Mouse (Mus musculus) forebrain, embryonic 16.5 days (tissue): ENCODE measurements around the gene Snx10. TPM values are rescaled to one million over a fixed set of nuclear protein-coding genes. Genes with fewer than 3 reads are reported as not detected.
A peak's percentile ranks its signal among the peaks of the same experiment; 100 is the strongest.

Experiments
- ATAC-seq: fragments of 200-750 bp; cut with Nextera tagmentation; 2 replicates; pipeline ENCODE4 v1.8.0; 2017; ENCODE audit warnings: mild to moderate bottlenecking, moderate library complexity
- H3K27ac ChIP-seq: fragments of 300-500 bp; sonication (generic); 2 replicates; pipeline ENCODE4 v1.5.1; 2014; ENCODE audit warnings: low read length, control low read depth
- H3K27me3 ChIP-seq: fragments of 300-500 bp; sonication (generic); replicated peaks from 2 replicates; pipeline ENCODE4 v1.6.1; 2014; ENCODE audit warnings: low read length; ENCODE audit not compliant: control insufficient read depth, insufficient read depth
- H3K36me3 ChIP-seq: fragments of 300-500 bp; sonication (generic); 2 replicates; pipeline ENCODE4 v1.6.1; 2014; ENCODE audit not compliant: control insufficient read depth, insufficient read depth
- H3K4me1 ChIP-seq: fragments of 300-500 bp; sonication (generic); replicated peaks from 2 replicates; pipeline ENCODE4 v1.6.1; 2014; ENCODE audit warnings: low read length; ENCODE audit not compliant: control insufficient read depth, insufficient read depth
- H3K4me2 ChIP-seq: fragments of 300-500 bp; sonication (generic); 2 replicates; pipeline ENCODE4 v1.6.1; 2014; ENCODE audit warnings: mild to moderate bottlenecking, low read length, control low read depth
- H3K4me3 ChIP-seq: fragments of 300-500 bp; sonication (generic); replicated peaks from 2 replicates; pipeline ENCODE4 v1.5.1; 2014; ENCODE audit warnings: mild to moderate bottlenecking, low read length, control low read depth
- H3K9ac ChIP-seq: fragments of 300-500 bp; sonication (generic); replicated peaks from 2 replicates; pipeline ENCODE4 v1.6.1; 2014; ENCODE audit warnings: low read depth, low read length, control low read depth
- H3K9me3 ChIP-seq: fragments of 300-500 bp; sonication (generic); 2 replicates; pipeline ENCODE4 v1.6.1; 2016; ENCODE audit warnings: low read length; ENCODE audit not compliant: control insufficient read depth
- WGBS: fragments of 180-500 bp; shearing (Covaris S2); extraction: QIAGEN DNeasy Blood & Tissue Kit; methylation state at CpG from one replicate; pipeline ENCODE4 v1.1.7; 2014; 5-methylcytosine and 5-hydroxymethylcytosine counted together
- polyA plus RNA-seq: library from polyadenylated mRNA; unstranded; fragments of >200 nt; fragmentation: Nextera tagmentation; extraction: Ambion mirVana; gene quantifications from 2 replicates; pipeline ENCODE4 v1.2.1, GENCODE M21; 2015

The Snx10 gene
- polyA plus RNA-seq, 1 experiment from 2014 or later = 61.6 TPM

DNA sequence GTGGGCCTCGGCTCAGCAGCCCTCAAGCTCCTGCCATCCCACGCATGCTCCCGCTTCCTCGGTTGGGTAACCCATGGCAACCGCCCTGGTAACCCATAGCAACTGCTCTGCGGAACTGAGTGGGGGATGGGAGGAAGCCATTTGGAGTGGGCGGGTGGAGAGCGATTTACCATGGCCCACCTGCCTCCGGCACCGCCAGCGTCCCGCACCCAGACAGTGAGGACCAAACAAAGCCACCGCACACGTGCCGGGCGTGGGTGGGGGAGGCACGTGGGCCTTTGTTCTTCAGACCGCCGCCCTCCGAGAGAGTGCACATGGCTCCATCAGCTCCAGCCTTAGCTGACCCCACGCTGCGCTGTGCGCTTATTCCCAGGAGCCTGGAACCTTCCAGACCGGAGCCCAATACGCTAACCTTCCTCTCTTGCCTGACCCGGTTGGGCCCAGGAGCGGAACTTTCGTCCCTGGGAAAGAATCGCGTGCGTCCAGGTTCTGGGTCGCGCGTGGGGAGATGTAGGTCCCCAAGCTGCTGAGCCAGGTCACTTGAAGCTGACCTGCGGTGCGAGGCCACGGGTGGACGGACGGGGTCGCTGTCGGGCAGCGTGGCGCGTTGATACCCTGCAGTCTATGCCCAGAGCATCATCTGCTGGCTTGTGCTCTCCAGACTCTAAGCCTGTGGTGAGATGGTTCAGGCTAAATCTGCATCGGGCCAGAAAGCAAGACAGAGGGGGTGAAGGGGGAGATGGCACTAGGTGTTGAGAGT is 68.8 kb downstream of the Snx10 start:
- Histone ChIP-seq H3K9me3 (no peaks in the 10 kb centered on the region), H3K4me1 (peaks cover 21% of the 10 kb centered on the region), H3K27me3 (no peaks in the 10 kb centered on the region), H3K4me3 (peak overlapping the region; percentile 52), H3K9ac (peak overlapping the region; percentile 80), H3K27ac (peak overlapping the region; percentile 98), H3K36me3 (no peaks in the 10 kb centered on the region), H3K4me2 (peak overlapping the region; percentile 92)
- under 1% methylated on average over 45 of the region's 45 CpGs for WGBS
- peak; percentile 97 for ATAC-seq

- Histone ChIP-seq H3K4me3 (0 out of 2 replicates have a peak overlapping the region, but pooled peaks have one; percentile 5), H3K4me1 (peaks cover 21% of the 10 kb centered on the region), H3K36me3 (no peaks in the 10 kb centered on the region), H3K27ac (peak overlapping the region; percentile 98), H3K9ac (peak overlapping the region; percentile 15), H3K4me2 (peak overlapping the region; percentile 92), H3K27me3 (no peaks in the 10 kb centered on the region), H3K9me3 (no peaks in the 10 kb centered on the region)
- ATAC-seq = no peak
- WGBS = 17% methylated on average over 10 of the region's 10 CpGs
These were observed 69.8 kb downstream of the Snx10 start for GRCm38 (mm10) chr6:51593446-51594035.

DNA sequence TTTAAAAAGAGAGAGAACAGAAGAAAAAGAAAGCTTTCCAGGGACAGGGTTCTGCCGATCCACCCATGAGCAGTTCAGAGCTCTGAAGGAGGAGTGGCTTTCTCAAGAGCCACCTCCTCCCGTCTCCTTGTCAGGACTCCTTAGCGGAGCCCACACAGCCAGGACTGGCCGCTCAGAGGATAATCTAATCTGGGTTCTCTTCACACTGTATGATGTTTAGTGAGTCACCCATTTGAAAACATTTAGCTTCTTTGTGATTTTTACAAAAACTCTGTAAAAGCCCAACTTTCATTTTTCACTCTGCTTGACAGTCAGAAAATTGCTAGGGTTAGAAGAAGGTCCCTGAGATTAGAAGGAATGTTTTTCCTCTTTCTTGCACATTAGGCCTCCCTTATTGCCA is 70.8 kb downstream of the Snx10 start:
- no peaks in the 10 kb centered on the region for H3K27me3 ChIP-seq
- peak overlapping the region; percentile 98 for H3K27ac ChIP-seq
- no peaks in the 10 kb centered on the region for H3K36me3 ChIP-seq
- no peak for ATAC-seq
- no peak overlapping the region for H3K9ac ChIP-seq
- H3K4me3 ChIP-seq = no peak overlapping the region
- H3K4me2 ChIP-seq = no peak overlapping the region
- peaks cover 18% of the 10 kb centered on the region for H3K4me1 ChIP-seq
- no peaks in the 10 kb centered on the region for H3K9me3 ChIP-seq
- 50% methylated on average over 4 of the region's 4 CpGs for WGBS

- H3K4me2 ChIP-seq = no peak overlapping the region
- WGBS = 69% methylated on average over 7 of the region's 7 CpGs
- no peak for ATAC-seq
- no peak overlapping the region for H3K27ac ChIP-seq
- no peak overlapping the region for H3K4me3 ChIP-seq
- H3K4me1 ChIP-seq = peaks cover 16% of the 10 kb centered on the region
- no peaks in the 10 kb centered on the region for H3K27me3 ChIP-seq
- no peak overlapping the region for H3K9ac ChIP-seq
- no peaks in the 10 kb centered on the region for H3K36me3 ChIP-seq
- H3K9me3 ChIP-seq = no peaks in the 10 kb centered on the region
These were observed 74.4 kb downstream of the Snx10 start for GRCm38 (mm10) chr6:51598058-51598457.

GRCm38 (mm10) chr6:51600412-51600811 is 76.7 kb downstream of the Snx10 start:
- Histone ChIP-seq H3K9me3 (no peaks in the 10 kb centered on the region), H3K27me3 (no peaks in the 10 kb centered on the region), H3K9ac (no peak overlapping the region), H3K27ac (no peak overlapping the region), H3K4me3 (no peak overlapping the region), H3K36me3 (no peaks in the 10 kb centered on the region), H3K4me2 (no peak overlapping the region), H3K4me1 (peaks cover 11% of the 10 kb centered on the region)
- no peak for ATAC-seq
- 90% methylated on average over 9 of the region's 9 CpGs for WGBS

DNA sequence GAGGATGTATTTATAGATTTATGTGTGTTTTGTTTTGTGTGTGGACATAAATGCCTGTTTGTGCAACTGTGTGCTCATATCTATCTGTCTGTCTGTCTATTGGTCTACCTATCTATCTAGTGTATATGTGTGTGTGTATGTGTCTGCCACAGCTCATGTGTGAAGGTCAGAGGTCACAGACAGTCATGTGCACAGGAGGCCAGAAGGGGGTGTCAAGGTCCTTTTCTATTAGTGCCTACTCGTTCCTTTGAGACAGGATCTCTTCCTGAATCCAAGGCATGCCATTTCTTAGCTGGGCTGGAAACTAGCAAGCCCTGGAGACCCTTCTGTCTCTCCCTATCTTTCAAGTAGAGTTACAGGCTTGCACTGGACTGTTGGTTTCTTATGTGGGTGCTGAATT is 78.6 kb downstream of the Snx10 start:
- Histone ChIP-seq H3K9me3 (no peaks in the 10 kb centered on the region), H3K27ac (no peak overlapping the region), H3K4me1 (peaks cover 17% of the 10 kb centered on the region), H3K9ac (no peak overlapping the region), H3K27me3 (no peaks in the 10 kb centered on the region), H3K4me2 (no peak overlapping the region), H3K36me3 (no peaks in the 10 kb centered on the region), H3K4me3 (no peak overlapping the region)
- ATAC-seq = no peak
- WGBS = 92% methylated on average over 1 of the region's 1 CpGs

DNA sequence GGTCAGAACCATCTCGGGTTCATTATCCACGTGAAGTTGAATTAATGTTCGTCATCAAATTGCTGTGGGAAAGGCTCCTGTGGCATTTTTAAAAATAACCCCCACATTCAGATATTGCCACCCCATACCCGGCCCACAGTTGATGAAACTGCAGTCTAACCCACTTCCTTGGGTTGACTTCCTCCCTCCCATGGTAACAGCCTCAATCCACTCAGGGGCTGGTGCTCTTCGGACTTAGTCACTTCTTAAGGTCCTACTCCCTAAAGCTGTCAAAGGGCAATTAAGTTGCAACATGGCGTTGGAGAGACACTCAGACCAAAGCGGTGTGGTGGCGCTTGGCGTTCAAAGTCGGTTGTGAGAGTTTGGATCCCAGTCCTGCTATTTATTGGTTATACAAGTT is 80.0 kb downstream of the Snx10 start:
- 91% methylated on average over 10 of the region's 10 CpGs for WGBS
- Histone ChIP-seq H3K9ac (no peak overlapping the region), H3K36me3 (no peaks in the 10 kb centered on the region), H3K4me2 (no peak overlapping the region), H3K4me3 (no peak overlapping the region), H3K27ac (no peak overlapping the region), H3K27me3 (no peaks in the 10 kb centered on the region), H3K9me3 (no peaks in the 10 kb centered on the region), H3K4me1 (peaks cover 17% of the 10 kb centered on the region)
- no peak for ATAC-seq

- H3K36me3 ChIP-seq = no peaks in the 10 kb centered on the region
- H3K9me3 ChIP-seq = no peaks in the 10 kb centered on the region
- no peaks in the 10 kb centered on the region for H3K27me3 ChIP-seq
- no peak overlapping the region for H3K4me3 ChIP-seq
- peaks cover 17% of the 10 kb centered on the region for H3K4me1 ChIP-seq
- H3K9ac ChIP-seq = no peak overlapping the region
- WGBS = 82% methylated on average over 4 of the region's 4 CpGs
- ATAC-seq = no peak
- peak overlapping the region; percentile 64; the same call in 1 of the 2 replicates for H3K27ac ChIP-seq
- H3K4me2 ChIP-seq = no peak overlapping the region
These were observed 82.5 kb downstream of the Snx10 start for GRCm38 (mm10) chr6:51606245-51606644.

DNA sequence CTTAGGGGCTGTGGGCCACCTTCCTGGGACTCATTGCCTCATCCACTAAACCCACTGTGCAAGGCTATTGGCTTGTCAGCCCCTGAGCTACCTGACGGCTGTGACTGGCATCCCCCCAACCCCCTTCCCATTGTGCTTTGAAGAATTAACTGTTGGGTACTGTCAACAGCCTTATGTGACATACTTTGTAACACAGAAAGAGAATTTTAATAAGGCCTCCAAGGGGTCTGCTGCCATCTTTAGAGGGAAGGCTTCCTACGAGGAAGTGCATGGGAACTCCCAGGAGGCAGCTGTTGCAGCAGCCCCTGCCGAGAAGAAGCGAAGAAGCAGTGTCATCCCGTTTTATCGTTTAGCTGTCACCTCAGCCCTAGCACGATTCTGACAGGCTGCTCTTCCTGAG is 83.1 kb downstream of the Snx10 start:
- ATAC-seq = peak; percentile 57
- H3K9ac ChIP-seq = no peak overlapping the region
- WGBS = 23% methylated on average over 7 of the region's 7 CpGs

More for the DNA sequence above, 83.1 kb downstream of the Snx10 start:
- no peak overlapping the region for H3K4me2 ChIP-seq
- peaks cover 17% of the 10 kb centered on the region for H3K4me1 ChIP-seq
- no peaks in the 10 kb centered on the region for H3K36me3 ChIP-seq
- H3K4me3 ChIP-seq = no peak overlapping the region
- H3K27ac ChIP-seq = peak overlapping the region; percentile 64; the same call in 1 of the 2 replicates
- no peaks in the 10 kb centered on the region for H3K27me3 ChIP-seq
- no peaks in the 10 kb centered on the region for H3K9me3 ChIP-seq
